Mouse (Mus musculus) forebrain, postnatal 0 days (tissue): ENCODE measurements around the gene Nrde2. TPM values are rescaled to one million over a fixed set of nuclear protein-coding genes. Genes with fewer than 3 reads are reported as not detected.

ENCODE experiments used
- ATAC-seq: fragments of 200-750 bp; cut with Nextera tagmentation; 2 replicates; pipeline ENCODE4 v1.8.0; 2017; ENCODE audit warnings: mild to moderate bottlenecking, moderate library complexity
- DNase-seq: peaks from one replicate; pipeline ENCODE4 v3.0.0-alpha.2; 2015
- H3K27ac ChIP-seq: fragments of 300-500 bp; sonication (generic); 2 replicates; pipeline ENCODE4 v1.5.1; 2014; ENCODE audit warnings: low read depth, mild to moderate bottlenecking, antibody characterized with exemption, low read length, moderate library complexity, mixed read lengths
- H3K27me3 ChIP-seq: fragments of 300-500 bp; sonication (generic); 2 replicates; pipeline ENCODE4 v1.6.1; 2014; ENCODE audit warnings: mild to moderate bottlenecking, low read length, mixed read lengths; ENCODE audit not compliant: insufficient read depth
- H3K36me3 ChIP-seq: fragments of 300-500 bp; sonication (generic); 2 replicates; pipeline ENCODE4 v1.6.1; 2014; ENCODE audit warnings: mild to moderate bottlenecking, moderate library complexity; ENCODE audit not compliant: insufficient read depth
- H3K4me1 ChIP-seq: fragments of 300-500 bp; sonication (generic); 2 replicates; pipeline ENCODE4 v1.6.1; 2014; ENCODE audit warnings: antibody characterized with exemption; ENCODE audit not compliant: insufficient read depth
- H3K4me2 ChIP-seq: fragments of 300-500 bp; sonication (generic); 2 replicates; pipeline ENCODE4 v1.6.1; 2014; ENCODE audit warnings: low read depth, mild to moderate bottlenecking, moderate library complexity
- H3K4me3 ChIP-seq: fragments of 300-500 bp; sonication (generic); 2 replicates; pipeline ENCODE4 v1.5.1; 2014; ENCODE audit warnings: low read depth, low read length, mixed read lengths
- H3K9ac ChIP-seq: fragments of 300-500 bp; sonication (generic); 2 replicates; pipeline ENCODE4 v1.6.1; 2014; ENCODE audit warnings: mild to moderate bottlenecking
- H3K9me3 ChIP-seq: fragments of 300-500 bp; sonication (generic); 2 replicates; pipeline ENCODE4 v1.6.1; 2016; ENCODE audit warnings: low read length
- CTCF ChIP-seq: sonication (generic); IDR thresholded peaks from 2 replicates; pipeline ENCODE4 v1.5.1; 2016; ENCODE audit warnings: antibody characterized with exemption, control low read depth, low read depth
- WGBS: fragments of 180-500 bp; shearing (Covaris S2); extraction: QIAGEN DNeasy Blood & Tissue Kit; methylation state at CpG from one replicate; pipeline ENCODE4 v1.1.7; 2014; 5-methylcytosine and 5-hydroxymethylcytosine counted together
- polyA plus RNA-seq: library from polyadenylated mRNA; unstranded; fragments of >200 nt; fragmentation: Nextera tagmentation; extraction: Ambion mirVana; gene quantifications from 2 replicates; pipeline ENCODE4 v1.2.1, GENCODE M21; 2015
- total RNA-seq: library from RNA; depleted of rRNA; stranded (reverse); fragments of >200 nt; gene quantifications from 2 replicates; pipeline ENCODE4 v1.2.3, GENCODE M21; 2014

Nrde2 gene
- total and polyA plus RNA-seq, 2 experiments from 2014 or later: 13.3 to 25.1 TPM

DNA sequence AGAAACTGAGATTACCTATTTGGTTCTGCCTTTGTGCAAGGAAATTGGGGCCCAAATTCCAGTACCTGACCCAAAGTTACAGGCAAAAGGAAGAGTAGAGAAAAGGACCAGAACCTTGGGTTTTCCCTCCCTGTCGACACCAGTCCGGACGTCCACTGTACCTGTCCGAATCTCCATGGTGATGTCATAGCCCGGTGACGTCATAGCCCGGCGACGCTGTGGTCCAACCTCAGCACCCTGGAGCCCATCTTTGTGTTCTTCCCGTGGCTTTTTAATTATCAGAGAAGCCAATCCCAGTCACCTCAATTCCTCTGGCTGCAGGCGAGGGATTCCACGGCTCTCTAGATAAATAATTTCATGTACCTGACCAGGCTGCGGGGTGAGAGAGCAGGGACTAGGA is 21.3 kb upstream of the Nrde2 start:
- no peak for ATAC-seq
- no peak for TF ChIP-seq CTCF
- no peaks in the 10 kb centered on the region for H3K9me3 ChIP-seq
- H3K4me3 ChIP-seq: no peak overlapping the region
- H3K36me3 ChIP-seq: no peaks in the 10 kb centered on the region
- H3K4me2 ChIP-seq: no peak overlapping the region
- 90% methylated on average over 13 of the region's 13 CpGs for WGBS
- H3K27ac ChIP-seq: no peak overlapping the region
- H3K4me1 ChIP-seq: no peaks in the 10 kb centered on the region; the same call in 1 of the 2 replicates
- no peak overlapping the region for H3K9ac ChIP-seq
- no peaks in the 10 kb centered on the region for H3K27me3 ChIP-seq
- no peak for DNase-seq

DNA sequence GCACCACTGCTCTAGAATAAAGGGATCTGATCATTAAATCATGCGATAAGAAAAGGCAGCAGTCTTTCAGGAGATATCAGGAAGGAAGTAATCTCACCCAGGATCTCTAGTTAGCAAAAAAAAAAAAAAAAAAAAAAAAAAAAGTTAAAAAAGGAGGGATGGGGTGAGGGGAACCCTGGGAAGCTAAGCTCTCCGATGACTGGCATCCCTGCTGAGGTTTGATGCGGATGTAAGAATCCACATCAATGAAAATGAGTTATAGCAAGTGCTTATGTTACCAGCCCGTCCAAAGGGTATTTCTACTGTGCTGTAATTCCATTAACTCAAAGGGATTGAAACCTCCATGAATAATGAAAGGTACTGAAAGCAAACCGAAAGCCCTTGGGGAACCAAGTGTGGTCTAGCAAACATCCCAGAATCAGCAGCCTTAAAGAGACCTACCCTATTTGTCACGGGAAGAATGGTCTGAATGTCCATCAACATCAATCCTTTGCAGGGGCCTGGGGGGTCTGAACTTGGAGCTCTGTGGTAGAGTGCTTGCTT is 19.5 kb upstream of the Nrde2 start:
- no peak overlapping the region for H3K27ac ChIP-seq
- H3K9ac ChIP-seq: no peak overlapping the region
- H3K4me2 ChIP-seq: no peak overlapping the region
- H3K4me1 ChIP-seq: no peaks in the 10 kb centered on the region
- no peak for TF ChIP-seq CTCF
- no peak overlapping the region for H3K4me3 ChIP-seq
- H3K9me3 ChIP-seq: no peaks in the 10 kb centered on the region
- WGBS: 33% methylated on average over 6 of the region's 6 CpGs
- DNase-seq: no peak
- no peak for ATAC-seq
- no peaks in the 10 kb centered on the region for H3K36me3 ChIP-seq
- no peaks in the 10 kb centered on the region for H3K27me3 ChIP-seq

DNA sequence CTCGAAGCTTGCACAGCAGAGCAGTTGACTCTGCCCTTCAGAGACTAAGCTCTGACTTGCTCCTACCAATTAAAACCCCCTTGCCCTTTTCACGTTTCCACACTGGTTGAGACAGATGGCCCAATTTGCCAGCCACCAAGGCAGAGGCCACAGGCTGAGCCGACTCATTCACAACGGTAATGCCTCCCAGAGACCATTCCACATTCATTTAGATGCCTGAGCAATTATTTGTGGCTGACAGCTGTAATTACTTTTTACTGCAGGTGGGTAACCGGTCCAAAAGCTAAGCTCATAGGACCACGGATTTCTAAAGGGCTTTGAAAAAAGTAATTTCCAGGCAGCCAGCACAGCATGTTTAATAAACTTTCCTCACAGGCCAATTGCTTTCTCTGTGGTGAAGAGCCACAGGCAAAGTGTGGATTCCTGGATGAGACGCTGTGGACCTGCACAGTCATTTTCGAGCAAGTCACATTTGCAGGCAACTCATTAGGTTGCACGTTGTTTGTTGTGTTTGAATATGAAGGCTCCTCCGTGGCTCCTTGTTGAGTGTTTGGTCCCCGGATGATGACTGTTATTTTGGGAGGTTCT is 17.1 kb upstream of the Nrde2 start:
- ATAC-seq: no peak
- H3K27ac ChIP-seq: no peak overlapping the region
- WGBS: 27% methylated on average over 11 of the region's 11 CpGs

DNA sequence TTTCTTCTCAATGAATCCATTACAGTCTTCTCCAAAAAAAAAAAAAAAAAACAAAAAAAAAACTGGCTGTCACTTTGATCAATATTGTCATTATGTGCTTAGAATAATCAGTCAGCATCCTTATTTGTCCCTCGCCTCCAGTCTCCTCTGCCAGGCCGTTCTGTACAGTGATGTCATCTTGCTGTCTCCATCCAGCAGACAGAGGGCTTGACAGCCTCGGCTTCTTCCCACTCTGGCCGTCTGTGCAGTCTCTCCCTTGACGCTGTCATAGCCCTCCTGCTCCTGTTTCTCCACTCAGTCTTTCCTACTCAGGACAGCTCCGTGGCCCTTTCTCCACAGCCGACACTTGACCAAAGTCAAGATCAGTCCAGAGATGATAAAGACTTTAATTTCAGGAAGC is 13.0 kb upstream of the Nrde2 start:
- DNase-seq (no peak), ATAC-seq (no peak)
- Histone ChIP-seq H3K36me3 (no peaks in the 10 kb centered on the region), H3K4me1 (peaks cover 4% of the 10 kb centered on the region; the same call in 1 of the 2 replicates), H3K4me3 (no peak overlapping the region), H3K4me2 (no peak overlapping the region), H3K27me3 (no peaks in the 10 kb centered on the region), H3K9me3 (no peaks in the 10 kb centered on the region), H3K27ac (no peak overlapping the region), H3K9ac (no peak overlapping the region)
- TF ChIP-seq CTCF: no peak
- WGBS: 68% methylated on average over 7 of the region's 7 CpGs

More for the DNA sequence above, 17.1 kb upstream of the Nrde2 start:
- no peak for DNase-seq
- Histone ChIP-seq H3K36me3 (no peaks in the 10 kb centered on the region), H3K27me3 (no peaks in the 10 kb centered on the region), H3K9ac (no peak overlapping the region), H3K4me2 (no peak overlapping the region), H3K4me1 (no peaks in the 10 kb centered on the region), H3K9me3 (no peaks in the 10 kb centered on the region), H3K4me3 (no peak overlapping the region)
- no peak for TF ChIP-seq CTCF

DNA sequence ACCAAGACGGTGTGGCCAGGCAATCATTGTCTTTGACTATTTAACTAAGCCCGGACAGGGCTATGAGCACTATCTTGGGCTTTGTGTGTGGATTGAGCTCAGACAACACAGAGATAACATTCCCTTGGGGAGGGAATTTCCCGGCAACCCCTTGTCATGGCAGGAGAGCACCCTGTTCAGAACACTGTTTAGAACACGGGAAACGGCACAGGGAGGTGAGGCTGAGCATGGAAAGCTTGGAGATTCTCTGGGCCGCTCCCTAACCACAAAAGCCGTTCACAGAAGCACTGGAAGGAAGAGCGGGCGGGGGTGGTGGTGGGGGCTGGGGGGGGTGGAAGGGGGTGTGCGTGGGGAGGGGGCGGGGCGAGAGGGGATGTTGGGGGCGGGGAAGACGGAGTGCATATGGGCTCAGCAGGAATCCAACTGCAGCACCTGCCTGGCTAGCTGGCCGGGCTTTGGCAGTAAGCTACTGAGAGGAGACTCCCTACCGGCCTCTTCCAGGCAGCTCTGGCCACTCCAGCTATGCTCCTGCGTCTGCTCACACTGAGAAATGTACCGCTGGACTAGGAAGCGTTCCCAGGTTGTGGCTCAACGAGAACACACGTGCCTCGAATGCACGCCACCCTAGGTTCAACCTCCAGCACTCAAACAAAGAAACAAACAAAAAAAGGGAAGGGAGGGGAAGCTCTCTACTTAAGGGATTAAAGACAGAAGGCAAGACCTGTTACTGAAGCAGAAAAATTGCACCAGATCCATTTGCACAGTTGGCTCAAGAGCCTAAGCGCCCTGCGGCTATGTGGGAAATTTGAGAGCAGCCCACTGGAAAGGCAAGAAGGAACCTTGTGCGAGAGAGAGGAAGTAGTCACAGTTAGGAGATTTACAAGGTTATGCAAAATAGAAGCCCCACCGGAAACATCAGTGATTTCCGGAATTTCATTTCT is 8.7 kb upstream of the Nrde2 start:
- Histone ChIP-seq H3K9ac (peak overlapping the region; percentile 39; the same call in 1 of the 2 replicates), H3K27me3 (no peaks in the 10 kb centered on the region), H3K4me3 (peak overlapping the region; percentile 21; the same call in 1 of the 2 replicates), H3K4me2 (peak overlapping the region; percentile 46), H3K4me1 (peaks cover 11% of the 10 kb centered on the region; the same call in 1 of the 2 replicates), H3K36me3 (no peaks in the 10 kb centered on the region), H3K9me3 (no peaks in the 10 kb centered on the region), H3K27ac (peak overlapping the region; percentile 80)
- peak; percentile 57 for DNase-seq
- peak; percentile 25 for ATAC-seq
- 10% methylated on average over 24 of the region's 28 CpGs for WGBS
- TF ChIP-seq CTCF: no peak

DNA sequence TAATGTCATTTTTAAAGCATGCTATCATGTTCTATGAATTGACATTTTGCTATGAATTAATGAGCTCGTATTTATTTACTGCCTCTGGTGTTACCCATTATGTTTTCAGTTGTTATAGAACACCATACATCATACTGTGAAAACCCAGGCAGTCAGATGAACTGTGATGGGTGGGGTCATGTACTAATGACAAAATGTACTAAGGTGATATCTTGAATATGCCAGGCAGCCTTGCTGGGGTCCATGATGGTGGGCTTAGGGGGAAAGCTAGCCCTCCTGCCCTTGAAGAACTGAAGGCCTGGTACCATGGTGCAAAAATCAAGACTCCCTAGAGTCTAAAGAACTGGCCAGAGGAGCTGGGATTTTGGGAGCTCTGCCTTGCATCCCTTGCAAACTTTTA is 8.0 kb upstream of the Nrde2 start:
- Histone ChIP-seq H3K27ac (no peak overlapping the region), H3K4me3 (no peak overlapping the region)

More for the DNA sequence above, 8.0 kb upstream of the Nrde2 start:
- no peak for ATAC-seq
- H3K9ac ChIP-seq: no peak overlapping the region
- no peaks in the 10 kb centered on the region for H3K27me3 ChIP-seq
- no peaks in the 10 kb centered on the region for H3K36me3 ChIP-seq
- DNase-seq: peak; percentile 14
- H3K9me3 ChIP-seq: no peaks in the 10 kb centered on the region
- TF ChIP-seq CTCF: no peak
- H3K4me2 ChIP-seq: no peak overlapping the region; the same call in 1 of the 2 replicates
- peaks cover 11% of the 10 kb centered on the region; the same call in 1 of the 2 replicates for H3K4me1 ChIP-seq
- 76% methylated on average over 1 of the region's 1 CpGs for whole genome bisulfite sequencing
